Mouse (Mus musculus): ENCODE data around the gene Edc4. TPM values are rescaled to one million over a fixed set of nuclear protein-coding genes. Genes with fewer than 3 reads are reported as not detected.

Edc4 gene
- total and polyA plus RNA-seq, 3 experiments, result 46.1 to 72.1 TPM; not detected in 1

GRCm38 (mm10) chr8:105938306-105938669 is 57.6 kb downstream of the Edc4 start, which contains the start of gene Psmb10:
Gene Psmb10 (minus strand): TSS chr8:105938444.
- H3K4me1 ChIP-seq (ENCODE audit: control insufficient read depth in 1 of 2, insufficient read depth in 2 of 2, low read length in 2 of 2), result peaks cover 4 to 14% of the 10 kb centered on the region in 2 experiments; a peak in 3 of 4 replicates
- H3K4me3 ChIP-seq (ENCODE audit: control insufficient read depth in 1 of 2, insufficient read depth in 1 of 2, low read depth in 2 of 2, low read length in 2 of 2), result peak within 1 kb of the TSS; percentile 67 to 85
- peak; percentile 79 for DNase-seq (ENCODE audit: low read depth, low spot score)
- no peaks in the 10 kb centered on the region for H3K27me3 ChIP-seq (ENCODE audit: control insufficient read depth in 1 of 2, insufficient read depth in 2 of 2, low read length in 2 of 2)
- peaks cover 10% of the 10 kb centered on the region for H3K79me2 ChIP-seq (ENCODE audit: control insufficient read depth, insufficient read depth, low read length, poor library complexity)
- peak; percentile 72; the same call in 1 of the 2 replicates for TF ChIP-seq ETS1 (IDR thresholded peaks at IDR 0.05; ENCODE audit: low read depth, low read length)
- peak; percentile 99 for TF ChIP-seq MYC (IDR thresholded peaks at IDR 0.05; ENCODE audit: low read depth, low read length)
- TF ChIP-seq USF2 (IDR thresholded peaks at IDR 0.05; ENCODE audit: borderline replicate concordance in 1 of 2, insufficient read depth in 1 of 2, low read depth in 1 of 2, low read length in 2 of 2), result 0 out of 4 replicates have a peak, but pooled peaks of 1 of the 2 experiments have one; percentile 11
- TF ChIP-seq KAT2A (conservative IDR thresholded peaks at IDR 0.05; ENCODE audit: low read depth, low read length), result no peak
- no peak; the same call in 1 of the 2 replicates for TF ChIP-seq NELFE (IDR thresholded peaks at IDR 0.05; ENCODE audit: low read depth, low read length)
- TF ChIP-seq RCOR1 (IDR thresholded peaks at IDR 0.05; ENCODE audit: low read depth, low read length), result no peak
- TF ChIP-seq JUND (IDR thresholded peaks at IDR 0.05; ENCODE audit: low read depth, low read length), result no peak
- TF ChIP-seq MYB (IDR thresholded peaks at IDR 0.05; ENCODE audit: low read depth, low read length), result no peak
- no peak for TF ChIP-seq BHLHE40 (IDR thresholded peaks at IDR 0.05; ENCODE audit: borderline replicate concordance, low read depth, low read length)
- no peak for TF ChIP-seq UBTF (IDR thresholded peaks at IDR 0.05; ENCODE audit: borderline replicate concordance, insufficient read depth, low read depth, low read length)
- TF ChIP-seq POLR2AphosphoS2 (IDR thresholded peaks at IDR 0.05; ENCODE audit: low read length), result no peak
- TF ChIP-seq SMC3 (IDR thresholded peaks at IDR 0.05; ENCODE audit: low read depth, low read length), result peak; percentile 1; the same call in 1 of the 2 replicates
- TF ChIP-seq SIN3A (IDR thresholded peaks at IDR 0.05; ENCODE audit: low read length), result peak; percentile 95
- TF ChIP-seq MAX (IDR thresholded peaks at IDR 0.05; ENCODE audit: low read length), result peak; percentile 94
- no peak for TF ChIP-seq MAZ (IDR thresholded peaks at IDR 0.05; ENCODE audit: low read depth, low read length)
- TF ChIP-seq NRF1 (IDR thresholded peaks at IDR 0.05; ENCODE audit: insufficient read depth, low read depth, low read length, poor library complexity, severe bottlenecking), result no peak
- TF ChIP-seq CTCF (IDR thresholded peaks at IDR 0.05 in 2 of 3, conservative IDR thresholded peaks at IDR 0.05 in 1 of 3; ENCODE audit: control insufficient read depth in 1 of 3, insufficient read depth in 1 of 3, low read depth in 2 of 3, low read length in 3 of 3, poor library complexity in 1 of 3, severe bottlenecking in 1 of 3), result peak in 1 of 3 experiments; percentile 8; a peak in 1 of 6 replicates
- peak; percentile 2; the same call in 1 of the 2 replicates for TF ChIP-seq HCFC1 (IDR thresholded peaks at IDR 0.05; ENCODE audit: low read depth, low read length)
- peak; percentile 74 for TF ChIP-seq USF1 (IDR thresholded peaks at IDR 0.05; ENCODE audit: low read depth, low read length)
- no peak for TF ChIP-seq CHD2 (IDR thresholded peaks at IDR 0.05; ENCODE audit: low read length)
- no peak for TF ChIP-seq EP300 (IDR thresholded peaks at IDR 0.05; ENCODE audit: low read depth in 1 of 2, low read length in 2 of 2)
- TF ChIP-seq MXI1 (IDR thresholded peaks at IDR 0.05; ENCODE audit: low read depth, low read length), result peak; percentile 100
- H3K9me3 ChIP-seq (replicated peaks; ENCODE audit: insufficient read depth, low read length), result no peaks in the 10 kb centered on the region
- peaks cover 0 to 13% of the 10 kb centered on the region in 2 experiments; a peak in 2 of 4 replicates for H3K36me3 ChIP-seq (ENCODE audit: control insufficient read depth in 1 of 2, insufficient read depth in 2 of 2, low read length in 2 of 2)
- H3K9ac ChIP-seq (ENCODE audit: control insufficient read depth, low read depth, low read length, poor library complexity, severe bottlenecking), result peak within 1 kb of the TSS; percentile 91
- peak within 1 kb of the TSS; percentile 85 for H3K27ac ChIP-seq (ENCODE audit: control insufficient read depth, low read depth, low read length)
